Mouse (Mus musculus): ENCODE results near the gene Kantr. TPM values are rescaled to one million over a fixed set of nuclear protein-coding genes. Genes with fewer than 3 reads are reported as not detected.

Kantr gene
- polyA plus RNA-seq, 1 experiment, result 0.96 TPM

GRCm38 (mm10) chrX:152352553-152353153, 25.4 kb upstream of the Kantr start:
- TF ChIP-seq TCF12 (IDR thresholded peaks at IDR 0.05; ENCODE audit: insufficient read depth, poor library complexity, severe bottlenecking) (no peak), MYOD1 (IDR thresholded peaks at IDR 0.05; ENCODE audit: control insufficient read depth in 1 of 3, insufficient read length in 2 of 3, low read depth in 2 of 3) (no peak)
- no peaks in the 10 kb centered on the region for H3K36me3 ChIP-seq (ENCODE audit: control insufficient read depth, insufficient read depth)
- no peak overlapping the region for H3K4me3 ChIP-seq
- H3K27me3 ChIP-seq (ENCODE audit: control insufficient read depth, insufficient read depth, insufficient read length), result no peaks in the 10 kb centered on the region
- H3K79me2 ChIP-seq (ENCODE audit: control insufficient read depth, insufficient read depth), result no peaks in the 10 kb centered on the region
- no peak overlapping the region for H3ac ChIP-seq (ENCODE audit: control insufficient read depth, insufficient read length)
- no peak overlapping the region for H3K4me2 ChIP-seq (ENCODE audit: low read depth)

GRCm38 (mm10) chrX:152347041-152347440, 19.7 kb upstream of the Kantr start:
- H3ac ChIP-seq (ENCODE audit: control insufficient read depth, insufficient read length), result no peak overlapping the region
- TF ChIP-seq CEBPB (IDR thresholded peaks at IDR 0.05; ENCODE audit: insufficient read depth, poor library complexity, severe bottlenecking) (no peak), SRF (IDR thresholded peaks at IDR 0.05; ENCODE audit: control insufficient read depth, insufficient read length, low read depth) (no peak), MYOD1 (IDR thresholded peaks at IDR 0.05; ENCODE audit: control insufficient read depth in 1 of 3, insufficient read length in 2 of 3, low read depth in 2 of 3) (no peak), E2F4 (IDR thresholded peaks at IDR 0.05; ENCODE audit: insufficient read depth) (no peak)
- no peaks in the 10 kb centered on the region for H3K79me2 ChIP-seq (ENCODE audit: control insufficient read depth, insufficient read depth)
- H3K4me3 ChIP-seq, result no peak overlapping the region
- H3K36me3 ChIP-seq (ENCODE audit: control insufficient read depth, insufficient read depth), result no peaks in the 10 kb centered on the region
- H3K4me2 ChIP-seq (ENCODE audit: low read depth), result no peak overlapping the region
- no peaks in the 10 kb centered on the region for H3K27me3 ChIP-seq (ENCODE audit: control insufficient read depth, insufficient read depth, insufficient read length)

- H3ac ChIP-seq (ENCODE audit: control insufficient read depth, insufficient read length), result no peak overlapping the region
- no peak overlapping the region for H3K4me3 ChIP-seq
- peaks cover 3% of the 10 kb centered on the region for H3K79me2 ChIP-seq (ENCODE audit: control insufficient read depth, insufficient read depth)
- H3K36me3 ChIP-seq (ENCODE audit: control insufficient read depth, insufficient read depth), result no peaks in the 10 kb centered on the region
- TF ChIP-seq USF1 (IDR thresholded peaks at IDR 0.05; ENCODE audit: low read depth), result no peak
- TF ChIP-seq MYOG (IDR thresholded peaks at IDR 0.05; ENCODE audit: control insufficient read depth in 1 of 3, insufficient read depth in 1 of 3, insufficient read length in 2 of 3, low read depth in 2 of 3), result no peak
- no peaks in the 10 kb centered on the region for H3K27me3 ChIP-seq (ENCODE audit: control insufficient read depth, insufficient read depth, insufficient read length)
- H3K4me2 ChIP-seq (ENCODE audit: low read depth), result no peak overlapping the region
Measured at GRCm38 (mm10) chrX:152346587-152346986, 19.3 kb upstream of the Kantr start.

GRCm38 (mm10) chrX:152342903-152343302, 15.6 kb upstream of the Kantr start:
- no peaks in the 10 kb centered on the region for H3K27me3 ChIP-seq (ENCODE audit: control insufficient read depth, insufficient read depth, insufficient read length)
- H3K36me3 ChIP-seq (ENCODE audit: control insufficient read depth, insufficient read depth), result peaks cover 6% of the 10 kb centered on the region
- no peak for TF ChIP-seq SRF (IDR thresholded peaks at IDR 0.05; ENCODE audit: control insufficient read depth, insufficient read length, low read depth)
- TF ChIP-seq POLR2AphosphoS2 (IDR thresholded peaks at IDR 0.05; ENCODE audit: insufficient read length, low read depth), result no peak
- TF ChIP-seq USF1 (IDR thresholded peaks at IDR 0.05; ENCODE audit: low read depth), result no peak
- no peak for TF ChIP-seq MAX (IDR thresholded peaks at IDR 0.05; ENCODE audit: low read depth)
- TF ChIP-seq MYOD1 (IDR thresholded peaks at IDR 0.05; ENCODE audit: control insufficient read depth in 1 of 3, insufficient read length in 2 of 3, low read depth in 2 of 3), result no peak
- no peak for TF ChIP-seq CEBPB (IDR thresholded peaks at IDR 0.05; ENCODE audit: insufficient read depth, poor library complexity, severe bottlenecking)
- TF ChIP-seq TCF3 (IDR thresholded peaks at IDR 0.05; ENCODE audit: insufficient read length, low read depth), result no peak
- TF ChIP-seq TCF12 (IDR thresholded peaks at IDR 0.05; ENCODE audit: insufficient read depth, poor library complexity, severe bottlenecking), result no peak
- TF ChIP-seq E2F4 (IDR thresholded peaks at IDR 0.05; ENCODE audit: insufficient read depth), result no peak
- TF ChIP-seq POLR2A (IDR thresholded peaks at IDR 0.05; ENCODE audit: insufficient read length, low read depth), result no peak
- TF ChIP-seq MYOG (IDR thresholded peaks at IDR 0.05; ENCODE audit: control insufficient read depth in 1 of 3, insufficient read depth in 1 of 3, insufficient read length in 2 of 3, low read depth in 2 of 3), result no peak
- TF ChIP-seq REST (IDR thresholded peaks at IDR 0.05; ENCODE audit: insufficient read depth, insufficient read length), result no peak
- peaks cover 16% of the 10 kb centered on the region for H3K79me2 ChIP-seq (ENCODE audit: control insufficient read depth, insufficient read depth)
- peak overlapping the region; percentile 45 for H3K4me3 ChIP-seq
- no peak overlapping the region for H3ac ChIP-seq (ENCODE audit: control insufficient read depth, insufficient read length)
- peak overlapping the region; percentile 71 for H3K4me2 ChIP-seq (ENCODE audit: low read depth)

GRCm38 (mm10) chrX:152342358-152342901, 15.1 kb upstream of the Kantr start, which contains the start of gene Tspyl2:
Gene Tspyl2, minus strand, starts transcription at chrX:152342425.
- Histone ChIP-seq H3ac (ENCODE audit: control insufficient read depth, insufficient read length) (peak within 1 kb of the TSS; percentile 38), H3K36me3 (ENCODE audit: control insufficient read depth, insufficient read depth) (peaks cover 6% of the 10 kb centered on the region), H3K27me3 (ENCODE audit: control insufficient read depth, insufficient read depth, insufficient read length) (no peaks in the 10 kb centered on the region), H3K4me2 (ENCODE audit: low read depth) (peak within 1 kb of the TSS; percentile 75), H3K4me3 (peak within 1 kb of the TSS; percentile 45), H3K79me2 (ENCODE audit: control insufficient read depth, insufficient read depth) (peaks cover 16% of the 10 kb centered on the region)
- no peak for TF ChIP-seq MYOG (IDR thresholded peaks at IDR 0.05; ENCODE audit: control insufficient read depth in 1 of 3, insufficient read depth in 1 of 3, insufficient read length in 2 of 3, low read depth in 2 of 3)
- TF ChIP-seq E2F4 (IDR thresholded peaks at IDR 0.05; ENCODE audit: insufficient read depth), result no peak
- TF ChIP-seq SRF (IDR thresholded peaks at IDR 0.05; ENCODE audit: control insufficient read depth, insufficient read length, low read depth), result peak; percentile 69
- TF ChIP-seq TCF12 (IDR thresholded peaks at IDR 0.05; ENCODE audit: insufficient read depth, poor library complexity, severe bottlenecking), result no peak
- TF ChIP-seq CEBPB (IDR thresholded peaks at IDR 0.05; ENCODE audit: insufficient read depth, poor library complexity, severe bottlenecking), result no peak
- TF ChIP-seq TCF3 (IDR thresholded peaks at IDR 0.05; ENCODE audit: insufficient read length, low read depth), result no peak
- TF ChIP-seq POLR2AphosphoS2 (IDR thresholded peaks at IDR 0.05; ENCODE audit: insufficient read length, low read depth), result peak; percentile 98
- TF ChIP-seq REST (IDR thresholded peaks at IDR 0.05; ENCODE audit: insufficient read depth, insufficient read length), result peak; percentile 50
- peak; percentile 99 for TF ChIP-seq POLR2A (IDR thresholded peaks at IDR 0.05; ENCODE audit: insufficient read length, low read depth)
- no peak for TF ChIP-seq MAX (IDR thresholded peaks at IDR 0.05; ENCODE audit: low read depth)
- TF ChIP-seq MYOD1 (IDR thresholded peaks at IDR 0.05; ENCODE audit: control insufficient read depth in 1 of 3, insufficient read length in 2 of 3, low read depth in 2 of 3), result no peak
